Mouse (Mus musculus) olfactory bulb, adult 2 months (tissue): ENCODE results near the gene Nfat5.

Experiments used
- CTCF ChIP-seq: fragments of 200-500 bp; IDR thresholded peaks from 2 replicates; pipeline ENCODE4 v1.5.1; 2012; ENCODE audit warnings: low read depth, mild to moderate bottlenecking, low read length, moderate library complexity; ENCODE audit not compliant: insufficient read depth
- POLR2A ChIP-seq: fragments of 200-500 bp; IDR thresholded peaks from 2 replicates; pipeline ENCODE4 v1.6.1; 2012; ENCODE audit warnings: mild to moderate bottlenecking, low read depth, low read length, moderate library complexity; ENCODE audit not compliant: insufficient read depth

- TF ChIP-seq POLR2A (no peak), CTCF (no peak)
These were observed 24.1 kb upstream of the Nfat5 start for GRCm38 (mm10) chr8:107269191-107269590.
